Mouse (Mus musculus): Measurements from ENCODE around the gene Ube2g2.
A peak's percentile ranks its signal among the peaks of the same experiment; 100 is the strongest.
"Not testable (repeated sequence)": the region's sequence is repeated elsewhere in the genome, so short reads cannot be mapped to it uniquely, and the experiment has no call there.

Gene Ube2g2

GRCm38 (mm10) chr10:77638956-77639355 is 16.9 kb downstream of the Ube2g2 start:
- DNase-seq (ENCODE audit: low read depth, low spot score), result no peak

GRCm38 (mm10) chr10:77643160-77643559 is 21.1 kb downstream of the Ube2g2 start:
- DNase-seq (ENCODE audit: low read depth, low spot score), result no peak

- no peak for DNase-seq (ENCODE audit: low read depth, low spot score)
These were observed 23.5 kb downstream of the Ube2g2 start for GRCm38 (mm10) chr10:77645571-77645970.

- no peak for DNase-seq (ENCODE audit: low read depth, low spot score)
These were observed 25.4 kb downstream of the Ube2g2 start for GRCm38 (mm10) chr10:77647461-77647860.

- DNase-seq (ENCODE audit: low read depth, low spot score), result no peak
These were observed 25.8 kb downstream of the Ube2g2 start for GRCm38 (mm10) chr10:77647901-77648300.

- no peak for DNase-seq (ENCODE audit: low read depth, low spot score)
These were observed 30.0 kb downstream of the Ube2g2 start for GRCm38 (mm10) chr10:77652046-77652445.

GRCm38 (mm10) chr10:77658286-77658994 is 36.4 kb downstream of the Ube2g2 start:
- DNase-seq (ENCODE audit: low read depth, low spot score), result no peak

- no peak for DNase-seq (ENCODE audit: low read depth, low spot score)
These were observed 42.0 kb downstream of the Ube2g2 start for GRCm38 (mm10) chr10:77663949-77664665.

GRCm38 (mm10) chr10:77666342-77666741 is 44.3 kb downstream of the Ube2g2 start:
- DNase-seq (ENCODE audit: low read depth, low spot score), result no peak

GRCm38 (mm10) chr10:77667402-77667801 is 45.3 kb downstream of the Ube2g2 start:
- no peak for DNase-seq (ENCODE audit: low read depth, low spot score)

- DNase-seq (ENCODE audit: low read depth, low spot score), result no peak
These were observed 48.6 kb downstream of the Ube2g2 start for GRCm38 (mm10) chr10:77670710-77671109.

- no peak for DNase-seq (ENCODE audit: low read depth, low spot score)
These were observed 49.4 kb downstream of the Ube2g2 start for GRCm38 (mm10) chr10:77671519-77671918.

GRCm38 (mm10) chr10:77673765-77674164 is 51.7 kb downstream of the Ube2g2 start:
- DNase-seq (ENCODE audit: low read depth, low spot score), result no peak

GRCm38 (mm10) chr10:77677562-77677961 is 55.5 kb downstream of the Ube2g2 start:
- peak; percentile 29 for DNase-seq (ENCODE audit: low read depth, low spot score)

- no peak for DNase-seq (ENCODE audit: low read depth, low spot score)
These were observed 60.9 kb downstream of the Ube2g2 start for GRCm38 (mm10) chr10:77682994-77683393.

GRCm38 (mm10) chr10:77684181-77684580 is 62.1 kb downstream of the Ube2g2 start:
- DNase-seq (ENCODE audit: low read depth, low spot score), result peak; percentile 68

- DNase-seq (ENCODE audit: low read depth, low spot score), result no peak
These were observed 64.0 kb downstream of the Ube2g2 start, which contains the start of gene Tspear for GRCm38 (mm10) chr10:77685895-77686664. Gene Tspear (plus strand): TSS chr10:77686569.

- no peak for DNase-seq (ENCODE audit: low read depth, low spot score)
These were observed 64.9 kb downstream of the Ube2g2 start for GRCm38 (mm10) chr10:77687021-77687420.

GRCm38 (mm10) chr10:77690356-77690807 is 68.3 kb downstream of the Ube2g2 start, which contains the start of gene Gm19402:
Gene Gm19402 (minus strand): TSS chr10:77690757.
- DNase-seq (ENCODE audit: low read depth, low spot score), result not testable (repeated sequence)

All from mesoderm, embryonic 11.5 days (tissue).